Mouse (Mus musculus) hindbrain, embryonic 11.5 days (tissue): Measurements from ENCODE around the gene Zdhhc19. TPM values are rescaled to one million over a fixed set of nuclear protein-coding genes. Genes with fewer than 3 reads are reported as not detected.
A peak's percentile ranks its signal among the peaks of the same experiment; 100 is the strongest.

Experiments used
- ATAC-seq: fragments of 200-750 bp; cut with Nextera tagmentation; 2 replicates; pipeline ENCODE4 v1.8.0; 2017; ENCODE audit warnings: mild to moderate bottlenecking, moderate TSS enrichment, moderate library complexity; ENCODE audit not compliant: low FRiP score
- DNase-seq: peaks from one replicate; pipeline ENCODE4 v3.0.0-alpha.2; 2015; ENCODE audit warnings: low spot score
- H3K27ac ChIP-seq: fragments of 300-500 bp; sonication (generic); 2 replicates; pipeline ENCODE4 v1.5.1; 2014; ENCODE audit warnings: mild to moderate bottlenecking, low read depth, low read length
- H3K27me3 ChIP-seq: fragments of 300-500 bp; sonication (generic); 2 replicates; pipeline ENCODE4 v1.6.1; 2014; ENCODE audit warnings: mild to moderate bottlenecking, low read length, moderate library complexity, mixed read lengths; ENCODE audit not compliant: control insufficient read depth, insufficient read depth
- H3K36me3 ChIP-seq: fragments of 300-500 bp; sonication (generic); 2 replicates; pipeline ENCODE4 v1.6.1; 2014; ENCODE audit warnings: mild to moderate bottlenecking, low read length, moderate library complexity, mixed read lengths; ENCODE audit not compliant: control insufficient read depth, insufficient read depth
- H3K4me1 ChIP-seq: fragments of 300-500 bp; sonication (generic); replicated peaks from 2 replicates; pipeline ENCODE4 v1.6.1; 2014; ENCODE audit warnings: low read length, mixed read lengths; ENCODE audit not compliant: control insufficient read depth, insufficient read depth
- H3K4me2 ChIP-seq: fragments of 300-500 bp; sonication (generic); replicated peaks from 2 replicates; pipeline ENCODE4 v1.6.1; 2014; ENCODE audit warnings: mild to moderate bottlenecking, low read depth, low read length
- H3K4me3 ChIP-seq: fragments of 300-500 bp; sonication (generic); 2 replicates; pipeline ENCODE4 v1.5.1; 2014; ENCODE audit warnings: low read depth, low read length
- H3K9ac ChIP-seq: fragments of 300-500 bp; sonication (generic); 2 replicates; pipeline ENCODE4 v1.6.1; 2014; ENCODE audit warnings: low read depth, low read length
- H3K9me3 ChIP-seq: fragments of 300-500 bp; sonication (generic); 2 replicates; pipeline ENCODE4 v1.6.1; 2016; ENCODE audit warnings: low read length; ENCODE audit not compliant: control insufficient read depth
- WGBS: fragments of 180-500 bp; shearing (Covaris S2); extraction: QIAGEN DNeasy Blood & Tissue Kit; methylation state at CpG from one replicate; pipeline ENCODE4 v1.1.7; 2014; 5-methylcytosine and 5-hydroxymethylcytosine counted together
- polyA plus RNA-seq: library from polyadenylated mRNA; unstranded; fragments of >200 nt; fragmentation: Nextera tagmentation; extraction: Ambion mirVana; gene quantifications from 2 replicates; pipeline ENCODE4 v1.2.1, GENCODE M21; 2014

Zdhhc19 gene
- polyA plus RNA-seq, 1 experiment from 2014 or later: not detected

- WGBS: 46% methylated on average over 4 of the region's 4 CpGs
- Histone ChIP-seq H3K9me3 (no peaks in the 10 kb centered on the region), H3K27ac (no peak overlapping the region)
Measured at GRCm38 (mm10) chr16:32597909-32598381, 101.9 kb downstream of the Zdhhc19 start.

GRCm38 (mm10) chr16:32599151-32599550, 103.1 kb downstream of the Zdhhc19 start:
- no peak overlapping the region for H3K4me3 ChIP-seq
- ATAC-seq (no peak), DNase-seq (no peak)
- no peaks in the 10 kb centered on the region for H3K4me1 ChIP-seq
- no peak overlapping the region for H3K9ac ChIP-seq
- no peaks in the 10 kb centered on the region for H3K36me3 ChIP-seq
- no peaks in the 10 kb centered on the region for H3K27me3 ChIP-seq
- H3K27ac ChIP-seq: no peak overlapping the region
- H3K4me2 ChIP-seq: no peak overlapping the region
- no peaks in the 10 kb centered on the region for H3K9me3 ChIP-seq
- WGBS: 90% methylated on average over 1 of the region's 1 CpGs

More at GRCm38 (mm10) chr16:32597909-32598381, 101.9 kb downstream of the Zdhhc19 start:
- no peak overlapping the region for H3K9ac ChIP-seq
- H3K27me3 ChIP-seq: no peaks in the 10 kb centered on the region
- no peak overlapping the region for H3K4me2 ChIP-seq
- no peak overlapping the region for H3K4me3 ChIP-seq
- ATAC-seq: no peak
- H3K4me1 ChIP-seq: no peaks in the 10 kb centered on the region
- no peak for DNase-seq
- no peaks in the 10 kb centered on the region for H3K36me3 ChIP-seq

- no peak overlapping the region for H3K9ac ChIP-seq
- no peaks in the 10 kb centered on the region for H3K36me3 ChIP-seq
- H3K27me3 ChIP-seq: no peaks in the 10 kb centered on the region
- DNase-seq: no peak
- H3K27ac ChIP-seq: no peak overlapping the region
- H3K4me2 ChIP-seq: no peak overlapping the region
- ATAC-seq: no peak
- no peaks in the 10 kb centered on the region for H3K4me1 ChIP-seq
- H3K9me3 ChIP-seq: no peaks in the 10 kb centered on the region
- WGBS: 87% methylated on average over 3 of the region's 3 CpGs
- H3K4me3 ChIP-seq: no peak overlapping the region
Measured at GRCm38 (mm10) chr16:32602193-32602685, 106.2 kb downstream of the Zdhhc19 start.

GRCm38 (mm10) chr16:32607562-32608343, 111.7 kb downstream of the Zdhhc19 start:
- Histone ChIP-seq H3K9ac (no peak overlapping the region; the same call in 1 of the 2 replicates), H3K4me1 (no peaks in the 10 kb centered on the region), H3K9me3 (no peaks in the 10 kb centered on the region), H3K4me2 (peak overlapping the region; percentile 72), H3K27me3 (no peaks in the 10 kb centered on the region), H3K4me3 (no peak overlapping the region), H3K27ac (no peak overlapping the region), H3K36me3 (no peaks in the 10 kb centered on the region)
- ATAC-seq (no peak), DNase-seq (no peak)
- 66% methylated on average over 7 of the region's 7 CpGs for WGBS

GRCm38 (mm10) chr16:32608344-32608711, 112.3 kb downstream of the Zdhhc19 start:
- no peaks in the 10 kb centered on the region for H3K36me3 ChIP-seq
- no peaks in the 10 kb centered on the region for H3K27me3 ChIP-seq
- WGBS: 10% methylated on average over 8 of the region's 8 CpGs
- H3K4me3 ChIP-seq: peak overlapping the region; percentile 84
- H3K9me3 ChIP-seq: no peaks in the 10 kb centered on the region
- peak overlapping the region; percentile 72 for H3K4me2 ChIP-seq
- no peak overlapping the region for H3K27ac ChIP-seq
- peak; percentile 13 for DNase-seq
- no peak for ATAC-seq
- H3K4me1 ChIP-seq: no peaks in the 10 kb centered on the region
- peak overlapping the region; percentile 21; the same call in 1 of the 2 replicates for H3K9ac ChIP-seq

- H3K27me3 ChIP-seq: no peaks in the 10 kb centered on the region
- H3K9me3 ChIP-seq: no peaks in the 10 kb centered on the region
- peak within 1 kb of the TSS; percentile 72 for H3K4me2 ChIP-seq
- H3K27ac ChIP-seq: peak within 1 kb of the TSS; percentile 90
- no peaks in the 10 kb centered on the region for H3K4me1 ChIP-seq
- H3K4me3 ChIP-seq: peak within 1 kb of the TSS; percentile 84
- H3K36me3 ChIP-seq: no peaks in the 10 kb centered on the region
- ATAC-seq (peak; percentile 98), DNase-seq (peak; percentile 99)
- under 1% methylated on average over 73 of the region's 73 CpGs for WGBS
- peak within 1 kb of the TSS; percentile 86 for H3K9ac ChIP-seq
Measured at GRCm38 (mm10) chr16:32608712-32609400, 112.8 kb downstream of the Zdhhc19 start, which contains the start of gene Tfrc. Tfrc (plus strand) TSS chr16:32608920.

- Histone ChIP-seq H3K36me3 (no peaks in the 10 kb centered on the region), H3K27ac (peak overlapping the region; percentile 90), H3K4me2 (peak overlapping the region; percentile 72), H3K27me3 (no peaks in the 10 kb centered on the region), H3K4me1 (no peaks in the 10 kb centered on the region), H3K9ac (peak overlapping the region; percentile 86), H3K9me3 (no peaks in the 10 kb centered on the region), H3K4me3 (peak overlapping the region; percentile 84)
- under 1% methylated on average over 14 of the region's 14 CpGs for WGBS
- DNase-seq: no peak
- ATAC-seq: no peak
Measured at GRCm38 (mm10) chr16:32609401-32609779, 113.3 kb downstream of the Zdhhc19 start.

GRCm38 (mm10) chr16:32610460-32611255, 114.6 kb downstream of the Zdhhc19 start:
- no peak overlapping the region for H3K4me3 ChIP-seq
- no peaks in the 10 kb centered on the region for H3K36me3 ChIP-seq
- DNase-seq: no peak
- no peak overlapping the region for H3K9ac ChIP-seq
- WGBS: 75% methylated on average over 5 of the region's 5 CpGs
- H3K4me2 ChIP-seq: no peak overlapping the region
- ATAC-seq: no peak
- H3K9me3 ChIP-seq: no peaks in the 10 kb centered on the region
- no peak overlapping the region for H3K27ac ChIP-seq
- no peaks in the 10 kb centered on the region for H3K4me1 ChIP-seq
- no peaks in the 10 kb centered on the region for H3K27me3 ChIP-seq
